Mouse (Mus musculus): Measurements from ENCODE around the gene Gm42715. TPM values are rescaled to one million over a fixed set of nuclear protein-coding genes. Genes with fewer than 3 reads are reported as not detected.

Gene Gm42715
- 25.3 TPM for polyA plus RNA-seq (2015; fragmentation: Illumina TruSeq; extraction: RNeasy Lipid Tissue Mini Kit (QIAGEN cat#74804); ENCODE audit: insufficient read depth, low replicate concordance)

DNA sequence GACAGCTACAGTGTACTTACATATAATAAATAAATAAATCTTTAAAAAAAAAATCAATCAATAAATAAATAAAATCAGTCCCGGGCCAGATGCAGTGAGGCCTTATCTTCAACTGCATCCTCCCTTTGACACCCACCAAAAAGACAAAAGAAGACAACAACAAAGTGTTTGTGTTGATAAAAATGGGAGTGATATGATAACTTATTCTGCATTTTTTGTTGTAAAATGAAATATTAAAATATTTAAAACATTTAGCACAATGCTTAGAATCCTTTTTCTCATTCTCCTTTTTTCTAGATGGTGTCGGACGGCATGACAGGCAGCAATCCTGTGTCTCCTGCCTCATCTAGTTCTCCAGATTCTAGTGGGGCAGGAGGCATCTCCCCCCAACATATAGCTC, at the start of gene Gm42715:
Gm42715 (plus strand) TSS at position 301 of the 400 bp plus-strand sequence.

DNA sequence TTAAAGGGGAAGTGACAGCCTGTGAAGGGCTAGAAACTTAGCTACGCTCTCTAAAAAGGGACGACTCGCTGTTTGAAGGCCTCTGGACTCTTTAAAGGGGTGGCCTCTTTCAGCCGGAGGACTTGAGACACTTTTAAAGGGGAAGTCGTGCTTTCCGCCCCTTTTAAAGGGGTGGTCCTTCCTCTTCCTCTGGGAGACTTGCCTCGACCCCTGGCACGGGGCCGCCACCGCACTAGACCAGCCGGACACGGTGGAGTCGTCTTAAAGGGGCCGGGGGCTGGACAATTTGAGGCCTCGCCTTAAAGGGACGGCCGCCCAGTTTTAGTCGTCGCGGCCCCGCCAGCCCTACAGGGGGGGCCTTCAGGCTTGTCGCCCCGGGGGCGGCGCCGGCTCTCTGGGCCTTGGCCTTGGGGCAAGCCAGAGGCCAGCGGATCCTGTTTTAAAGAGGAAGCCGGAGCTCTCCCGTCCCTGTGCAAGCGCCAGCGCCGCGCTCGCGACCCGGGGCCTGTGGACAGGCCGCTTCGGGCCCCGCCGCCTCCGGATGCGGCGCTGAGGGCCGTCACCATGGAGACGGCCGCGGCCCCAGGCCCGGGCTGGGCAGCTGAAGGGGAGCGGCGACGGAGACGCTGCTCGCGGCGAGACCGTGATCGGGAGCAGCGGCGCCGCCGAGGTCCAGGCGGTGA, 40.6 kb upstream of the Gm42715 start, which contains the start of gene Fbrs:
Fbrs (plus strand) TSS at position 565 of the 683 bp plus-strand sequence.

DNA sequence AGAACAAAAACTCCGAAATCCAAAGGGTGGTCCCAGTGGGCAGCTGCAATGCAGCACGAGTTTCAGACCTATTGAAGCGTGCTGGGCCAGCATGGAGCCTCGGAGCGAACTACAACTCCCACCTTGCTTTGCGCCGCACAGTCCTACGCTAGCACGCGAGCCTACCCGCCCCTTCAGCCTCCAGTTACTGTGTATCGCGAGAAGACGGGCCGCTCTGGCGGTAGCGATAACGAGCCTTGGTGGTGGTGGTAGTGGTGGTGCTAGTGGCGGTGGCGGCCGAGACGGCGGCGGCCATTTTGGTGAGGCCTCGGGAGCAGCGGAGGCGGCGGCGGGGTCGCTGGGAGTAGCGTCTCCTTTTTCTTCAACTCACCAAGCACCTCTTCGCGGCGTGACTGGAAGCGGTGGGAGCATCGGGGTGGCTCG, 7.6 kb upstream of the Gm42715 start, which contains the start of gene Srcap:
Srcap (plus strand) TSS at position 176 of the 423 bp plus-strand sequence.

DNA sequence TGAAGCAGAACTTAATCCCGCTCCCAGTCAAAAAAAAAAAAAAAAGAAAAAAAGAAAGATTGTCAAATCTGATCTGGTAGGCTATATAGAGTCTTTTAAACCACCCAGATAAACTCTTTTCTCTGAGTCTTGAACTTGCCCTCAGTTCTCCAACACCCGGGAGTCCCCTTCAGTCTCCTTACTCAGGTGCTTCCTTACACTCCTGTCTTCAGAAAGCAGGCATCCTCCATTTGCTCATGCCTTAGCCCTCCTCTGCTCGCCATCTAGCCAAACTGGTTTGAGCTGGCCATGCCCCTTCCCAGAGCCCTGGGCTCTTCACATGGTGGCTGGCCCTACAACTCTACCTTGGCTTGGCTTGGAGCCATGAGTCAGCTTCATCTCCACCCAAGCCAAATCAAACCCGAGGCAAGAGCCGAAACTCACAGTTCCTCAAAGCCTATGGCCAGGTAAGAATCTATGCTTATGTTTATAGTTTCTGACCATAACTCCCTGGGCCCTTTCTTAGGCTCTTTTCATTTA, 42.0 kb downstream of the Gm42715 start, which contains the start of gene Tmem265:
Tmem265 (plus strand) TSS at position 51 of the 519 bp plus-strand sequence.

DNA sequence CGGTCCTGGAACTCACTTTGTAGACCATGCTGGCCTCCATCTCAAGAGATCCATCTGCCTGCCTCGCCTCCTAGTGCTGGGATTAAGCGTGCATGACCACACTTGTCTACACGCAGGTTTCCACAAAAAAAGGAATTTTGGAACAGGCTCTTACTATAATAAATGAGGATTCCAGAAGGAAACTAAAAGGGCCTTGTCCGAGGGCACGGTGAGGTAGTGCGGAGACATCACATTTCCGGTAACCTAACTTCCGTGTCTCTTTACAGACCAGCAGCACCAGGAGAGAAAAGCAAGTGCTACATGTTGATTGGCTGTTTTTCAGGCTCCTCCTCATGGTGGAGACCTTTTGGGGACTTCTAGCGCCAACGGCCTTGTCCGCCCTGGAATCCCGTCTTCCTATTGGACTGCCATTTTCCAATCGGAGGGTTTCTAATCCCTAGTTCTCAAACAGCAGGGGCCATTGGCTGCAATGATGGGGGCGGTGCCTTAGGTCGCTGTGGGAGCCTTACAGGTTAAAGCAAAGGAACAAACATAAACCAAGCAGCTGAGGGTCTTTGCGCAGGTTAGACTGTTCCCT, 53.6 kb downstream of the Gm42715 start, which contains the start of gene Phkg2:
Phkg2 (plus strand) TSS at position 446 of the 577 bp plus-strand sequence.

DNA sequence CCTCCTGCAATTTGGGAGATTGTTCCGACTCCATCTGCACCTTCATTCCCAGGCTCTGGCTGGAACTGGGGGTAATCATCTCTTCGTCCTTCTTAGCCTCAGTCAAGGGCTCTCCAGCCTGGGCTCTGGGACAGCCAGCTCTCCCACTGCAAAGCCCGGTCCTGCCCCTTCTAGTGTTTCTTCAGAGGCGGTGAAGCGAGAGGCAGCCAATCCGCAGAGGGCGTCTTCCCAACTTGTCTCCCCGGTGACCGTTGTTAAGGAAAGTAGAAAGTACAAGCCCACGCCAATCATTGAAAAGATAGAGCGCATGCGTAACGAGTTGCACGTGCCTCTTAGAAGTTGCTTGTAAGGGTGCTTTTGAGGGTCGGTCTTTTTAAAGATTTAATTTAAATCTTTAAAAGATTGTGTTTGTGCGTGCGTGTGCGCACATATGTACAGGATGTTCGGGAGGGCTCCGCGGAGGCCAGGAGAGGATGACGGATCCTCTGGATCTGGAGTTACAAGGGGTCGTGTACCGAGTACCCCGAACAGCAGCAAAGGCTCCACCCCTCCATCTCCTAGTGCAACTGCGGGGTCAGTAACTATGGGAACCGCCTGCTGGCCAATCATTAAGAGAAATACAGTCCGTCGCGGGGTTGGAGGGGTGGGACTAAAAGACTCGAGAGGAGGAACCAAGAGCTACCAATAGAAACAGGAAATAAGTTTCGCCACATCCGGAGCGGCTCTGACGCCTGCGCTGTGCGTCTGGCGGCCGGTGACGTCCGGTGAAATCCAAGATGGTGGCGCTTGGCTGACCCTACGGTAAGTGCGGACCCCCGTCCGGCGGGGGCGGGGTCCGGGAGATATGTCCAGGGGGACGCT, 68.9 kb downstream of the Gm42715 start, which contains the start of the genes Ccdc189 and Rnf40:
Ccdc189 (minus strand) TSS at position 585 of the 861 bp plus-strand sequence.
Rnf40 (plus strand) TSS at position 757 of the 861 bp plus-strand sequence.

DNA sequence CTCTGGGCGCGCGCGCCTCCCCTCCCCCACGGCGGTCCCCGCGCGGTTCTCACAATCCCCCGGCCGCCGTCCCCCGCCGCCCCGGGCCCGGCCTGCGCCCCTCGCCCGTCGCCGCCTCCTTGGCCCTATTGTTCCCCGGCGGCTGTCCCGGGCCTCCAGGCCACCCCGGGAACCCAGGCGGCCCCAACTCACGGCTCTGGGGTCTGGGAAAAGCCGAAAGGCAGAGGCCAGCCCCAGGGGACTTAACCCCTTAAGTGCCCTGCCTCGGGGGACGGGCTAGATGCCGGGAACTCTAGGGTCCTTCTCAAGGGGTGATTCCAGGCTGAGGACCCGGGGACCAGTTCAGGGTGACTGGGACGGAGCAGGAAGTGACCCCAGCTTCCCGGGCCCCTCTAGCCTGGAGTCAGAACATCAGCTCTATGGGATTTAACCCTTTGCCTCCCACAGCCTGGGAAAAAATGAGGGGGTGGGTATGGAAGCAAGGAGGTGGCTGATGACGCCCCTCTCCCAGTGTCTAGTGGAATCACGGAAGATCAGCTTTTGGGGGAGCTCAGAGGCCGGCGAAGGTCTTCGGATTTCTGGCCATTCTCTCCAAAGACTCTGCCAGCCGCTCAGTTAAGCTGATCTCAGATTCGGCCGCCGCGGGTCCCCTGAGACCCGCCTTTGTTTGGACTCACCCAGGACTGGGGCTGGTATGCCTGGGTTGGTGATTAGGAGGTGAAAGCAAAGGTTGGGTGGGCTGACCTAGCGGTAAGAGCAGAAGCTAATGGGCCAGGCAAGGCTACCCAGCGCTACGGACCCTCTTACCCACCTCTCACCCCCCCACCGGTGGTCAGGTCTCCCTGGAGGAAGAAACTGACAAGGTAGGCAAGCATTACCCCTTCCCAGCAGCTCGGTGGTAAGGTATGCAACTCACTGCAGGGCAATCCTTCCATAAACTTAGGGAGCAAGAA, 95.8 kb downstream of the Gm42715 start, which contains the start of gene Zfp629:
Zfp629 (minus strand) TSS at position 907 of the 953 bp plus-strand sequence.

Other genes with a start within 250 kb of the Gm42715 start
- gene Sephs2, start 245.5 kb upstream of the Gm42715 start, polyA plus RNA-seq (2015; fragmentation: Illumina TruSeq; extraction: RNeasy Lipid Tissue Mini Kit (QIAGEN cat#74804); ENCODE audit: insufficient read depth, low replicate concordance), result 26.2 TPM
- 108 TPM for gene Itgal, start 223.3 kb upstream of the Gm42715 start, polyA plus RNA-seq (2015; fragmentation: Illumina TruSeq; extraction: RNeasy Lipid Tissue Mini Kit (QIAGEN cat#74804); ENCODE audit: insufficient read depth, low replicate concordance)
- gene Zfp768, start 174.0 kb upstream of the Gm42715 start, polyA plus RNA-seq (2015; fragmentation: Illumina TruSeq; extraction: RNeasy Lipid Tissue Mini Kit (QIAGEN cat#74804); ENCODE audit: insufficient read depth, low replicate concordance), result 3.3 TPM
- 4.0 TPM for gene Zfp747, start 143.5 kb upstream of the Gm42715 start, polyA plus RNA-seq (2015; fragmentation: Illumina TruSeq; extraction: RNeasy Lipid Tissue Mini Kit (QIAGEN cat#74804); ENCODE audit: insufficient read depth, low replicate concordance)
- gene 9130019O22Rik, start 132.4 kb upstream of the Gm42715 start, polyA plus RNA-seq (2015; fragmentation: Illumina TruSeq; extraction: RNeasy Lipid Tissue Mini Kit (QIAGEN cat#74804); ENCODE audit: insufficient read depth, low replicate concordance), result 4.2 TPM
- gene E430018J23Rik, start 126.0 kb upstream of the Gm42715 start, polyA plus RNA-seq (2015; fragmentation: Illumina TruSeq; extraction: RNeasy Lipid Tissue Mini Kit (QIAGEN cat#74804); ENCODE audit: insufficient read depth, low replicate concordance), result 2.5 TPM
- gene Zfp764, start 112.8 kb upstream of the Gm42715 start, polyA plus RNA-seq (2015; fragmentation: Illumina TruSeq; extraction: RNeasy Lipid Tissue Mini Kit (QIAGEN cat#74804); ENCODE audit: insufficient read depth, low replicate concordance), result 9.8 TPM
- gene Zfp688, start 97.5 kb upstream of the Gm42715 start, polyA plus RNA-seq (2015; fragmentation: Illumina TruSeq; extraction: RNeasy Lipid Tissue Mini Kit (QIAGEN cat#74804); ENCODE audit: insufficient read depth, low replicate concordance), result 16.2 TPM
- gene Zfp689, start 70.4 kb upstream of the Gm42715 start, polyA plus RNA-seq (2015; fragmentation: Illumina TruSeq; extraction: RNeasy Lipid Tissue Mini Kit (QIAGEN cat#74804); ENCODE audit: insufficient read depth, low replicate concordance), result 2.5 TPM
- gene Prr14, start 60.0 kb upstream of the Gm42715 start, polyA plus RNA-seq (2015; fragmentation: Illumina TruSeq; extraction: RNeasy Lipid Tissue Mini Kit (QIAGEN cat#74804); ENCODE audit: insufficient read depth, low replicate concordance), result 76.8 TPM
- 86.5 TPM for gene Fbrs, start 40.4 kb upstream of the Gm42715 start, polyA plus RNA-seq (2015; fragmentation: Illumina TruSeq; extraction: RNeasy Lipid Tissue Mini Kit (QIAGEN cat#74804); ENCODE audit: insufficient read depth, low replicate concordance)
- 41.1 TPM for gene Srcap, start 7.6 kb upstream of the Gm42715 start, polyA plus RNA-seq (2015; fragmentation: Illumina TruSeq; extraction: RNeasy Lipid Tissue Mini Kit (QIAGEN cat#74804); ENCODE audit: insufficient read depth, low replicate concordance)
- gene Tmem265, start 41.8 kb downstream of the Gm42715 start, polyA plus RNA-seq (2015; fragmentation: Illumina TruSeq; extraction: RNeasy Lipid Tissue Mini Kit (QIAGEN cat#74804); ENCODE audit: insufficient read depth, low replicate concordance), result not detected
- 103 TPM for gene Phkg2, start 53.8 kb downstream of the Gm42715 start, polyA plus RNA-seq (2015; fragmentation: Illumina TruSeq; extraction: RNeasy Lipid Tissue Mini Kit (QIAGEN cat#74804); ENCODE audit: insufficient read depth, low replicate concordance)
- 1.8 TPM for gene Ccdc189, start 69.0 kb downstream of the Gm42715 start, polyA plus RNA-seq (2015; fragmentation: Illumina TruSeq; extraction: RNeasy Lipid Tissue Mini Kit (QIAGEN cat#74804); ENCODE audit: insufficient read depth, low replicate concordance)
- 30.1 TPM for gene Rnf40, start 69.2 kb downstream of the Gm42715 start, polyA plus RNA-seq (2015; fragmentation: Illumina TruSeq; extraction: RNeasy Lipid Tissue Mini Kit (QIAGEN cat#74804); ENCODE audit: insufficient read depth, low replicate concordance)
- 6.0 TPM for gene Zfp629, start 96.2 kb downstream of the Gm42715 start, polyA plus RNA-seq (2015; fragmentation: Illumina TruSeq; extraction: RNeasy Lipid Tissue Mini Kit (QIAGEN cat#74804); ENCODE audit: insufficient read depth, low replicate concordance)
- gene Bcl7c, start 189.3 kb downstream of the Gm42715 start, polyA plus RNA-seq (2015; fragmentation: Illumina TruSeq; extraction: RNeasy Lipid Tissue Mini Kit (QIAGEN cat#74804); ENCODE audit: insufficient read depth, low replicate concordance), result 8.0 TPM
- not detected for gene Ctf1, start 193.2 kb downstream of the Gm42715 start, polyA plus RNA-seq (2015; fragmentation: Illumina TruSeq; extraction: RNeasy Lipid Tissue Mini Kit (QIAGEN cat#74804); ENCODE audit: insufficient read depth, low replicate concordance)
- not detected for gene Ctf2, start 212.6 kb downstream of the Gm42715 start, polyA plus RNA-seq (2015; fragmentation: Illumina TruSeq; extraction: RNeasy Lipid Tissue Mini Kit (QIAGEN cat#74804); ENCODE audit: insufficient read depth, low replicate concordance)
- gene Fbxl19, start 225.0 kb downstream of the Gm42715 start, polyA plus RNA-seq (2015; fragmentation: Illumina TruSeq; extraction: RNeasy Lipid Tissue Mini Kit (QIAGEN cat#74804); ENCODE audit: insufficient read depth, low replicate concordance), result 6.2 TPM